Mouse (Mus musculus) erythroblast, embryonic 14.5 days (primary cell): Measurements from ENCODE around the gene Unc93b1.

Experiments used
- GATA1 ChIP-seq: IDR thresholded peaks from 2 replicates; pipeline ENCODE4 v1.6.1; 2012; ENCODE audit warnings: low read length, inconsistent platforms, mixed read lengths
- TAL1 ChIP-seq: IDR thresholded peaks from 3 replicates; pipeline ENCODE4 v1.6.1; 2012; ENCODE audit warnings: low read length, inconsistent platforms, mixed read lengths

DNA sequence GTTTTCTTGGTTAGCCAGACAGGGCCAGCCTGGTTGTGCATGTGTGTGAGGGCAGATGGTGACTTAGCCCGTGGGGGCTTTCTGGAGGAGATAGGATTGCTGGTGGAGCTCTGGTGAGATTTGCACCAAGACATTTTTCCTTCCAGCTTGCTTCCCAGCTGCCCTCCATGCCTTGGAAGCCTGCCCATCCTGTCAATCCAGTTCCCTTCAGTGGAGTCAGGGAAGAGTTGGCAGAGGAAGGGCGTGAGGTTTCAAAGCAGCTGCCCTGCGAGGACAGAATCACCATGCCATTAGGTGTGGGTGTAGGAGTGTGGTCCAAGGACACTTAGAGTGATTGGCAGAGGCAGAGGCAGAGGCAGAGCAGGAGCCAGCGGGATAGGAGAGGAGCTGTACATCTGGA is 23.5 kb downstream of the Unc93b1 start, which contains the start of gene Aldh3b3:
- TF ChIP-seq GATA1: no peak
- TF ChIP-seq TAL1: no peak
